Mouse (Mus musculus): ENCODE data around the gene Laptm5.
A peak's percentile ranks its signal among the peaks of the same experiment; 100 is the strongest.

The Laptm5 gene

DNA sequence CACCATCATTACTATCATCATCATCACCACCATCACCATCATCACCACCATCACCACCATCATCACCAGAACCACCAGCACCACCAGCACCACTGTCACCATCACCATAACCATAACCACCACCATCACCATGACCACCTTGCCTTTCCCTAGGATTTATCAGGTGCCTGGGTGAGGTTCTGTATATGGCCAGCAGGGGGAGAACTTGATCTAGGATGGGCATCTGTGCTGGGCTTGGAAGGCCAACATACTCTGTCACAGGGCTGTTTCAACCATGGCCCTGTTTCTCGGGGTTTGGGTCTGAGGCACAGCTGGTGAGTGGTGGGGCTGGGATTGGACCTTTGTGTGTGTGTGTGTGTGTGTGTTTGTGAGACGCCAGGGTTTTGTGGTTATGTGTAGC is 16.6 kb upstream of the Laptm5 start:
- no peak for DNase-seq (ENCODE audit: extremely low read depth, insufficient read length, low spot score)

- no peak for DNase-seq (ENCODE audit: extremely low read depth, insufficient read length, low spot score)
These were observed 13.5 kb upstream of the Laptm5 start for GRCm38 (mm10) chr4:130899383-130899781.

GRCm38 (mm10) chr4:130899782-130900427 is 13.0 kb upstream of the Laptm5 start:
- no peak for DNase-seq (ENCODE audit: extremely low read depth, insufficient read length, low spot score)

- DNase-seq (ENCODE audit: extremely low read depth, insufficient read length, low spot score) = no peak
These were observed 12.2 kb upstream of the Laptm5 start for GRCm38 (mm10) chr4:130900746-130901145.

- no peak for DNase-seq (ENCODE audit: extremely low read depth, insufficient read length, low spot score)
These were observed 10.6 kb upstream of the Laptm5 start for GRCm38 (mm10) chr4:130902289-130902781.

DNA sequence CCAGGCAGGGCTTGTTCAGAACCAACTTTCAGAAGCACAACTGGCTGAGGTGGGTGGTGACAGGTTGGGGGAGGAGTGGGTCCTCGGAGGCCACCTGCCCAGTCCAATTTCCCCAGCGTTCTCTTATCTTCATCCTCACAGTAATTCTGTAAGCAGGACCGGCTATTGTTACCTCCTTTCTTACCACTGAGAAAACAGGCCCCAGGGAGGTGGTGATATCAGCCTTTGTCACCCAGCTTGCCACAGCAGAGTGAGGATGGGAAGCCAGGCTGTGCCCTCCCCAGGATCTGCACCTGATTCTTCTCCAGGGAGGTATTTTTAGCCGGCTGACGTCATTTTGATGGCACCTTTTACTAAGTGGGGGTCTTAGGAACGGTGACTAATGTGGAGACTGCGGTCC is 7.9 kb upstream of the Laptm5 start:
- DNase-seq (ENCODE audit: extremely low read depth, insufficient read length, low spot score) = no peak

DNA sequence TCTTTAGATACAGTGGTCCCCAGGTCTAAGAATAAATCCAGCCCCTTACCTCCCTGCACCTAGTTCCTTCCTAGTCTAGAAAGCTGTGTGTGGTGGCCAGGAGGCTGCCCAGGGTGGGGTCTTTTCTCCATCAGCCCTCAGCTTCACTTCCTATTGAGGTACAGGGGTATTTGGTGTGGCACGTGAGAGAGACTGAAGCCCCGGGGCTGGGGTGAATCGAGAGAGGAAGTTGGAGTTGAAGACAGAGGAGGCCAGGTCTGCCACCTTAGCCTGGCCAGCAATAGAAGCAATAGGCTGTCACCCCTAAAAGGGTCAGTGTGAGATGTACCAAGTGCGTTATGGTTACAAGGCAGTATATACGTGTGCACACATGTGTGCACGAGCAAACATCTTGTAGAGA is 7.0 kb upstream of the Laptm5 start:
- no peak for DNase-seq (ENCODE audit: extremely low read depth, insufficient read length, low spot score)

DNA sequence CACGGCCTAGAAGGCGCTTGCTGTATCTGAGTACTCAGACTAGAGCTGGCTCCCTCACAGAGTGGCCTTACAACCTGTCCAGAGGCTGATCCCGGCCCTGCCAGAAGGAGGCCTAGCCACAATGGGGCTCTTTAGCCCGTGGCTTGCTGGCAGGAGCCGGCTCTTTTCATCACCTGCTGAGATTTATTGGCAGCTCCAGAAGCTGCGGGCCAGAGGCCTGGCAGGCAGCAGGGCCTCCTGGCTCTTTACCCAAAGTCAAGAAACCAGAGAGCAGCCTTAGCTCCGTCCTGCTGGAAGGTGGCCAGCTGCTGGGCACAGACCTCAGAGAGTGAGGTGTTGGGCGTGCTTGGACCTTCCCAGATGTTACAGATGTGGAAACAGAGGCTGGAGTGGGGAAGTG is 6.6 kb upstream of the Laptm5 start:
- peak; percentile 62 for DNase-seq (ENCODE audit: extremely low read depth, insufficient read length, low spot score)

DNA sequence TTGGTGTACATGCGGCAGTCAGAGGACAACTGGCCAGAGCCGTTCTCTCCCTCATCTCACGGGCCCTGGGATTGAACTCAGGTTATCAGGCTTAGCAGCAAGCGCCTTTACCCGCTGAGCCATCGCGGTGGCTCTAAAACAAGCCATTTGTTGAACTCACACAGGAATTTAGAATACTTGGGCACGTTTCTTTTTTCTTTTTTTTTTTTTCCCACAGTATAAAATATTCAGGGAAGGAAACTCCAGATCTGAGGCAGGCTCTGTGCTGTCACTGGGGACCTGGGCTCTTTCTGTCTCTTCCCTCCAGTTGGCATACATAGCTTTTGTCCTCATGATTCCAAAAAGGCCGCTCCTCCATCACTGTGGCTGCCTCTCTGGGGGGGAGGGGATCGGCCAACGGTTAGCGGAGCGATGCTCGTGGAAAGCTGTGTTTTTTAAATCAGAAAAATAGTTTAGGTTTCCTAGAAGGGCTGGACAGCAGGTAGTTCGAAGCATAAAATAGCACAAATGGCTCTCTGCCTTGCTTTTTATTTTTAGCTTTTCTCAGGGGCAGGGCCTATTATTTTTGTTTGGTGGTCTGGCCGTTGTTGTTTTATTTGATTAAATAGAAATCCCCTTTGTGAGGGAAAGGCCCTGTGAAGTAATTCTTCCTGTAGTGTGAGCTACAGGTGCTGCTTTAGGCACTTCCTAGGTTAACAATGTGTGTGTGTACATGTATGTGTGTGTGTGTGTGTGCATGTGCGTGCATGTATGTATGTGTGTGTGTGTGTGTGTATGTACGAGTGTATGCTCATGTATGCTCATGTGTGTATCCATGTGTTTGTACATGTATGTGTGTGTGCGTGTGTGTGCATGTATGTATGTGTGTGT is 5.5 kb upstream of the Laptm5 start:
- no peak for DNase-seq (ENCODE audit: extremely low read depth, insufficient read length, low spot score)

GRCm38 (mm10) chr4:130908133-130908532 is 4.8 kb upstream of the Laptm5 start:
- no peak for DNase-seq (ENCODE audit: extremely low read depth, insufficient read length, low spot score)

GRCm38 (mm10) chr4:130909167-130909874 is 3.6 kb upstream of the Laptm5 start:
- DNase-seq (ENCODE audit: extremely low read depth, insufficient read length, low spot score) = no peak

GRCm38 (mm10) chr4:130910666-130911065 is 2.3 kb upstream of the Laptm5 start:
- DNase-seq (ENCODE audit: extremely low read depth, insufficient read length, low spot score) = no peak

- no peak for DNase-seq (ENCODE audit: extremely low read depth, insufficient read length, low spot score)
These were observed 299 bp upstream of the Laptm5 start for GRCm38 (mm10) chr4:130912626-130913025.

GRCm38 (mm10) chr4:130913511-130913910 is 586 bp downstream of the Laptm5 start:
- DNase-seq (ENCODE audit: extremely low read depth, insufficient read length, low spot score) = no peak

- no peak for DNase-seq (ENCODE audit: extremely low read depth, insufficient read length, low spot score)
These were observed 1.1 kb downstream of the Laptm5 start for GRCm38 (mm10) chr4:130914011-130914410.

DNA sequence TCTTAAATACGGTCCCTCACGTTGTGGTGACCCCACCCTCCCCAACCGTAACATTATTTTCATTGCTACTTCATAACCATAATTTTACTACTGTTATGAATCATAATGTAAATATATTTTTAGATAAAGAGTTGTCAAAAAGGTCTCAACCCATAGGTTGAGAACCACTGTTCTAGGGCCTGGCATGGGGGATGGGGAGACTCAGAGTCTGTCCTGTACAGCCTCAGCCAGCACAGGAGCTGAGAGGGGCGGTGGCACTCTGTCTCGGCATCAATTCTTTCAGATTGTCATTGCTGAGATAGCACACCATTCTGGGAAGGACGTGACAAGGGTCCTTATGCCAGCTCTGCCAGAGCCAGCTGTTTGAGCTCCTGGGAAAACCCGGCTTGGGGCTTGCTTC is 1.6 kb downstream of the Laptm5 start:
- DNase-seq (ENCODE audit: extremely low read depth, insufficient read length, low spot score) = no peak

DNA sequence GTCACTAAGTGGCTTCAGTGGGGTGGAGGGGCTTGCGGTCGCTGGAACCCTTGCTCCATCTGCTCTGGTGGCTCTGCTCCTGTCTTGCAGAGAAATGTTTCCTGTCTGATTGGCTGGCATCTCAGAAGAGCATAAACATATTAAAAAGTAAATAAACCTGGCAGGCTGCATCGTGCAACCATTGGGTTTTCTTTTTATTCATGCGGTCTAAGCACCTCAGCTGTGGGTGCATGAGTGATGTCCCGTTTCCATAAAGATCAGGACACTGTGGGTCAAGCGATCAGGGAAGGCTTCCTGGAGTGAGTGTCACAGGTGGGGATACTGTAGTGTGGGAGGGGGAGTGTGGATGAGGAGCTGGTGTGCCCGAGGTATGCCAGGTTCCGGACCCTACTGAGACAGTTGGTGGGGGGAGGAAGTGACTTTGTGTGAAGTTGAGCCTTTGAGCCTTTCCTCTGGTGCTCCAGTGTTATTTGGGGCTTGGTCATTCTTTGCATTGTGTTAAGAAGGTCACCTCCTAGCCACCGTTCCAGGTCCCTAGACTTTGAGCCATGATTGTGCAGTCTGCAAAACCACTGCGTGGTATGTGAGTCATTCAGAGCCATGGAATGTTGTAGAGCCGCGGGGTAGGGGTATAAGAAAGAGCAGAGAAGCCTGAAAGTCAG is 2.2 kb downstream of the Laptm5 start:
- DNase-seq (ENCODE audit: extremely low read depth, insufficient read length, low spot score) = no peak

DNA sequence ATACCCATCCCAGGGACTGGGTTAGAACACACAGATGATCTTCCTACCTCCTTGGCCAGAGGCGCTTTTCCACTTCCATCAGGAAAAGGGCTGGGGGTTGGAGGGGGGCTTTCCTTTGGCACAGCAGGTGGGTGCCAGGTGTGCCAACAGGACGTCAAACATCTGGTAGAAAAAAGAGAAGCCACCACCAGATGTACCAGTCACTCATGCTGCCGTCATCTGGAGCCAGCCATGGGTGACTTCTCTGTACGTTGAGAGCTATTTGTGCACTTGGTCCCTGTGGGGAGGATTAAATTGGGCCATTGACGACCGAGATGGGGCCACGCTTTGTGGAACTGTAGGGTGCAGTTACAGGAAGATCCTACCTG is 2.7 kb downstream of the Laptm5 start:
- DNase-seq (ENCODE audit: extremely low read depth, insufficient read length, low spot score) = no peak

- DNase-seq (ENCODE audit: extremely low read depth, insufficient read length, low spot score) = no peak
These were observed 3.7 kb downstream of the Laptm5 start for GRCm38 (mm10) chr4:130916639-130917038.

GRCm38 (mm10) chr4:130917564-130917963 is 4.6 kb downstream of the Laptm5 start:
- no peak for DNase-seq (ENCODE audit: extremely low read depth, insufficient read length, low spot score)
